Mouse (Mus musculus) neutrophil, adult 83 days (primary cell): Measurements from ENCODE around the gene Myh9. TPM values are rescaled to one million over a fixed set of nuclear protein-coding genes. Genes with fewer than 3 reads are reported as not detected.

Source experiments
- total RNA-seq, 2 experiments: library from RNA; stranded (reverse); gene quantifications; one replicate each; pipeline ENCODE4 v1.2.4; 2023

Myh9 gene
- 1,000 to 10,000 TPM; 1,406 to 1,473 TPM for total RNA-seq

DNA sequence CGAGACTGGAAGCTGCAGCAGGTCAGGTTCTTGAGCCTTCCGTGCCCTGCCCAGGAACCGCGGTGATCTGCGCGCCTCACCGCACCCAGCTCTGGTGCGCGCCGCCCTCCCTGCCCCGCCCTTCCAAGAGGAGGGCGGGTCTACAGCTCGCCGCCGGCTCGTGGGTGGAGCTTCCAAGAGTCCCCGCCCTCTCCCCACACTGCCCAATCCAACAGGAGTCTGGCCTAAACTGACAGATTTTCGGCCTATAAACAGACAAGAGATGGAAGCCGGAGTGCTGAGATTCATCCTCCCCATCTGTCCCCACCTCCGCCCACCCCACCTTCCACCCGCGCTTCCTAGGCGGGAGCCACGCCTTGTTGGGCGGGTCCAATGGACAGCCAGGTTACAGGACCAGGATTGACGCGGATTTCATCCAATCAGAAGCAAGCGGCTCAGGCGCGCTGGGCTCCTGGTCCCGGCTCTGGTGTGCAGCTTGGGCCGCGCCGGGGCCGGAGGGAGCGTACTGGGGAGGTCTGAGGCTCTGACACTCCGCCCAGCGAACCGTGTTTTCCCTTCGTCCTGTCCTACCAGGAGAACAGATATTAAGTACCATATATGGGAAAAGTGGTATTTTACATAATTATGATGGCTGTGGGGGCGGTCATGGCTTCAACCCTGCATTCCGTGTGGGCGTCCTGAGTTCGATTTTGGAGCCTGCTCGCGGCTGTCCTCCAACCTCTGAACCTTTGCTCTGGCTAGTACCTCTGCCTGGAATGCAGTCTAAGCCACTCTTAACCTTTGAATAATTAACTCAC, at the start of gene Myh9:
Gene Myh9, minus strand, starts transcription at position 129 of the 797 bp plus-strand sequence.

DNA sequence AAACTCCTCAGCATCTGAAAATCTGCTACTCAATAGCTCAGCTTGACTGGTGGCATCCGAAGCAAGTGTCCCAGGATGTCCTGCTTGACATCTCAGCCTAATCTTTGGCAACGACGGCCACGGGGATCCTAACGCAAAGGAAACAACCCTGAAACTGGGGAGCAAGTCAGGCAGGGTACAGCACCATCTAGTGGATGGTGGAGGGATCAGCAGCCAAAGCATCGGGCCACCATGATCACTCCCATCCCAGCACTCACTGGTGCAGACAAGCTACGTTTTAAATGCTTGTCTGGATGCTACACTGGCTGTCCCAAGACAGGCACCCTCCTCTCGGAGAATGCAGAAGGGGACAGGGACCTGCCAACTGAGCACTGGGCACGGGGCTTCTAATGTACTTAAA, 85.1 kb downstream of the Myh9 start, which contains the start of gene Apol8:
Gene Apol8, minus strand, starts transcription at position 156 of the 400 bp plus-strand sequence.

DNA sequence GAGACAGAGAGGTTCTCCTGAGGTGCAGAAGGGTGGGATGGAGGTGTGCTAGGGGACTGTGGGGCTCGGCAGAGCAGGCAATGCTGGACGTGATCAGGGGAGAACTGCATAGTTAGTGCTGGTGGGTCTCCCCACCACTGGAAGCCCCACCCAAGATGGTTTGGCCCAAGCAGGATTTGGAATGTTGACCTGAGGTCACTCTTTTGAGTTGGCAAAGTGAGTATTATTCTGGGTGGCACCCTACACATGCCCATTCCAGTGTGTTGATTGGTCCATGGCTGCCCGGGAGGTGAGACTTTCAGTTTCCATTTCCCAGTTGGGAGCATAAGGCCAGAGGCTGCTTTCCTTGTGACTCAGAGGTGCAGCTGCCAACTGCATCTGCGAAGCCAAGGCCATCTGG, 113.2 kb downstream of the Myh9 start, which contains the start of gene Apol9b:
Gene Apol9b, plus strand, starts transcription at position 301 of the 400 bp plus-strand sequence.

Other genes with a start within 250 kb of the Myh9 start
- not detected for gene Apol10b, start 246.1 kb downstream of the Myh9 start, total RNA-seq
- not detected for gene Gm36245, start 242.9 kb downstream of the Myh9 start, total RNA-seq
- under 1 TPM; 0.38 to 0.46 TPM for gene Apol11b, start 198.9 kb downstream of the Myh9 start, total RNA-seq
- gene Apol7e, start 143.3 kb downstream of the Myh9 start, total RNA-seq = not detected
- gene Apol9b, start 113.1 kb downstream of the Myh9 start, total RNA-seq = not detected
- 1 to 10 TPM; 5.5 to 8.4 TPM for gene Apol8, start 85.2 kb downstream of the Myh9 start, total RNA-seq
- gene Txn2, start 86.8 kb upstream of the Myh9 start, total RNA-seq = 10 to 100 TPM; 73.5 to 75.1 TPM
- gene Foxred2, start 114.5 kb upstream of the Myh9 start, total RNA-seq = 10 to 100 TPM; 24.4 to 25.4 TPM
- 10 to 100 TPM; 77.3 to 96.3 TPM for gene Eif3d, start 128.6 kb upstream of the Myh9 start, total RNA-seq